Mouse (Mus musculus): ENCODE results near the gene Cdkn2c. TPM values are rescaled to one million over a fixed set of nuclear protein-coding genes. Genes with fewer than 3 reads are reported as not detected.
A peak's percentile ranks its signal among the peaks of the same experiment; 100 is the strongest.

Gene Cdkn2c
- polyA plus RNA-seq, 1 experiment from 2014 or later: 11.6 TPM

DNA sequence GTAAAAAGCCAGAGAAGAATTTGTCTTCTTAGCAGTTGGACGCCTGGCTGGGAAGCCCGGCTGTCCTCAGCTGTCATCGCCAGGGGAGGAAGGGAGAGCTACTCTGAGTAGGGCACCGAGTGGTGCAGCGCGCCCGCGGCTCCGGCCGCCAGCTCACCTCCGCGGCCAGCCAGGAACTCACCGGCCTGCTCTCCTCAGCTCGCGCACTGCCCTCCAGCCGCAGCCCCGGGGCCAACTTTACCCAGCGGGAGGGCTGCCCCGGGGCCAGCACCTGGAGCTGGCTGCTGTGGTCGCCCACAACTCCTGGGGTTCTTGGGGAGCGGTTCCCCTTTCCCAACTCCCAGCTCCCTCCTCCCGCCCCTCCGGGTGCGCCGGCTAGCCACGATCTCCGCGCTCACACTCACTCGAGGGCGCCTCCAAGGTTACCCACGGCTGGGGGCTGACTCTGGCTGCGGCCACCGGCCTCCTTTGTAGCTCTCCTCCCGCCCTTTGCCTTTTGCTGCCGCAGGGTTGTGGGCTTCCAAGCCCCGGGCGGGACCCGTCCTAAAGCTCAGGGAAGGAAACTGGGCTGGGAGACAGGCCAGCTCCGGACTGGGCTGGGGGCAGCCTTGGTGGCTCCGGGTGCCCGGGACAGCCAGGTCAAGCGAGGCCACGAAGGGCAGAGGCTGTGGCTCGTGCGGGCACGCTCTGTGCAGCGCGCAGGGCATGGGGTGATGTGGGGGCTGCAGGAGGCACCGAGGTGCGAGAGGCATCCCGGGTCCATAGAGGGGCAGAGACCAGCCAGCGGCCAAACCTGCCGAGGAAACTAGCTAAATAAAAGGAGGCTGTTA, 9.8 kb downstream of the Cdkn2c start:
- no peaks in the 10 kb centered on the region for H3K36me3 ChIP-seq
- peak; percentile 59 for ATAC-seq (ENCODE audit: insufficient number of reproducible peaks, low FRiP score)
- no peaks in the 10 kb centered on the region for H3K9me3 ChIP-seq (replicated peaks)
- H3K9ac ChIP-seq: peak overlapping the region; percentile 64
- H3K4me2 ChIP-seq: peak overlapping the region; percentile 91
- H3K27ac ChIP-seq (ENCODE audit: poor library complexity, severe bottlenecking): no peak overlapping the region
- H3K27me3 ChIP-seq (replicated peaks): peaks cover 43% of the 10 kb centered on the region
- WGBS: under 1% methylated on average over 53 of the region's 53 CpGs
- H3K4me1 ChIP-seq (replicated peaks): peaks cover 15% of the 10 kb centered on the region
- peak overlapping the region; percentile 56 for H3K4me3 ChIP-seq

DNA sequence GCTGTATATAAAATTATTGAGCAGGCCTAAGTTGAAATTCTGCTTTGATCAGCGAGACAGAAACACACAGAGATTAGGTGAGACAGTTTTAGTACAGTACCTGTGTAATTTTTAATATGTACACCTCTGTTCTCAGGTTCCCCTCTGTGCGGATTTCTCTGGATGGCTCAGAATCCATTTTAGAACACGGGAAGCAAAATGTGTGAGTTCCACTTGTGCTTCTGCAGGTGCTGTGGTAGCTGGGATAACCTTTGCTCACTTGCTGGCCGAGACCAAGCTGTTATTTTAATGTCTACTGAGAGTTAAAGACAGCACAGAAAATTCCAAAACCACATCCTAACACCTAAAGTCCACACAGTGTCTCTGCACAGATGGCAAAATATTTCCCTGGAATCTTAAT, 10.7 kb downstream of the Cdkn2c start:
- H3K4me2 ChIP-seq: no peak overlapping the region
- ATAC-seq (ENCODE audit: insufficient number of reproducible peaks, low FRiP score): no peak
- no peaks in the 10 kb centered on the region for H3K36me3 ChIP-seq
- H3K4me3 ChIP-seq: no peak overlapping the region
- no peak overlapping the region for H3K27ac ChIP-seq (ENCODE audit: poor library complexity, severe bottlenecking)
- peaks cover 39% of the 10 kb centered on the region for H3K27me3 ChIP-seq (replicated peaks)
- H3K4me1 ChIP-seq (replicated peaks): peaks cover 15% of the 10 kb centered on the region
- 15% methylated on average over 4 of the region's 4 CpGs for WGBS
- no peaks in the 10 kb centered on the region for H3K9me3 ChIP-seq (replicated peaks)
- H3K9ac ChIP-seq: no peak overlapping the region

DNA sequence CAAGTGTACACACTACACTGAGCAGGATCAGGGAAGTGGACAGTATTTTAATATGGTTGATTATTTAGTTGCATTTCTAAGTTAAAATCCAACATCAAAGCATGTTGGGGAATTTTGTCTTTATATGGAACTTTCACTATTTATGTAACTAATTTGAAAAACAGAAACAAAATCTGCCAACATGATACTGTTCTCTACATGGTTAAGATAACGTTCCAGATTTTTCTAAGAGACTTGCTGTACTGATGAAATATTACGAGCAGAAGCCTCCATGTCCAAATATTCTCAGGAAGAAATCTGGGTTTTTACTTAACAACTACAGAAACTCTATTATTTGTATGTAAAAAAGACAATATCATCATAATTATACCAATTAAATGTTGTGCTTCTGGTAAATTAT, 11.3 kb downstream of the Cdkn2c start:
- H3K27me3 ChIP-seq (replicated peaks): peaks cover 35% of the 10 kb centered on the region
- no peak overlapping the region for H3K27ac ChIP-seq (ENCODE audit: poor library complexity, severe bottlenecking)
- H3K9ac ChIP-seq: no peak overlapping the region
- H3K4me1 ChIP-seq (replicated peaks): peaks cover 15% of the 10 kb centered on the region
- H3K4me3 ChIP-seq: no peak overlapping the region
- H3K36me3 ChIP-seq: no peaks in the 10 kb centered on the region
- no peaks in the 10 kb centered on the region for H3K9me3 ChIP-seq (replicated peaks)
- WGBS: 42% methylated on average over 2 of the region's 2 CpGs
- no peak overlapping the region for H3K4me2 ChIP-seq
- ATAC-seq (ENCODE audit: insufficient number of reproducible peaks, low FRiP score): no peak

DNA sequence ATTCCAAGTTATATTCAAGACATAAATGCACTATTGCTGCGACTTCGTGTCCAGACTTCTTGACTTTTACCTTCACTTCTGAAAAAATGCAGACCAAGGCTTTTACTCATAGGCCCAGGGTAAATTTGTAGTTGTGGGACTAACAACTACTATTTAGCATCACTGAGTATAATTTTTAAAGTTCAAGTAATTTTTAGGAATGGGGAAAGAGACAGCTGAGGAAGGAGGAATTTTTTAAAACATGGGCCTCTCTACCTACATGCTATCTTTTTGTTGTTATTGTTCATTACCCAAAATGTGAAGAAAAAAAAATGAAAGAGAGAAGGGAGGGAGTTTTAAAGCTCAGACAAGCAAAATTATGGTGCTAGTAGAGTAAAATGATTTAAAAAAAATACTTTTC, 12.3 kb downstream of the Cdkn2c start:
- ATAC-seq (ENCODE audit: insufficient number of reproducible peaks, low FRiP score): no peak
- Histone ChIP-seq H3K4me1 (replicated peaks) (peaks cover 15% of the 10 kb centered on the region), H3K27me3 (replicated peaks) (peaks cover 28% of the 10 kb centered on the region)

DNA sequence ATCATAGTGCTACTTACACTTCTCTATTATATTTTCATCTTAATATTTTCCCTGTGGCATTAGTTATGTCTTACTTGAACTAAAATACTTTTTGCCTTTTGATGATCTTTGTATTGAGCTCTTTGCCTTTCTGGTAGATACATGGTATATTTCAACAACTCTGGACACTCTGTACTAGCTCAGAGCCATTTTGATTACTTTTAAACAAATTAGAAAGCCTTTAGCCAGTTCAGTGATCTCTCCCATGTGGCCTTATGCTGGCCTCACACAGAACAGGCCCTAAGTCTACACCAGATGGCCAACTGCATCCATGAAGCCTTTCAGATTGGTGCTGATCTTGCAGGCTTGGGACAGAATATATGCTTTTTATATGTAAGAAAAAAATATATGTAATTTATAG, 13.7 kb downstream of the Cdkn2c start:
- Histone ChIP-seq H3K4me2 (no peak overlapping the region), H3K9ac (no peak overlapping the region), H3K27ac (ENCODE audit: poor library complexity, severe bottlenecking) (no peak overlapping the region), H3K9me3 (replicated peaks) (no peaks in the 10 kb centered on the region), H3K27me3 (replicated peaks) (peaks cover 18% of the 10 kb centered on the region), H3K4me1 (replicated peaks) (peaks cover 15% of the 10 kb centered on the region), H3K4me3 (no peak overlapping the region), H3K36me3 (no peaks in the 10 kb centered on the region)
- ATAC-seq (ENCODE audit: insufficient number of reproducible peaks, low FRiP score): no peak

More for the DNA sequence above, 12.3 kb downstream of the Cdkn2c start:
- Histone ChIP-seq H3K36me3 (no peaks in the 10 kb centered on the region), H3K4me2 (no peak overlapping the region), H3K27ac (ENCODE audit: poor library complexity, severe bottlenecking) (no peak overlapping the region), H3K4me3 (no peak overlapping the region), H3K9ac (no peak overlapping the region), H3K9me3 (replicated peaks) (no peaks in the 10 kb centered on the region)
- WGBS: 54% methylated on average over 2 of the region's 2 CpGs

DNA sequence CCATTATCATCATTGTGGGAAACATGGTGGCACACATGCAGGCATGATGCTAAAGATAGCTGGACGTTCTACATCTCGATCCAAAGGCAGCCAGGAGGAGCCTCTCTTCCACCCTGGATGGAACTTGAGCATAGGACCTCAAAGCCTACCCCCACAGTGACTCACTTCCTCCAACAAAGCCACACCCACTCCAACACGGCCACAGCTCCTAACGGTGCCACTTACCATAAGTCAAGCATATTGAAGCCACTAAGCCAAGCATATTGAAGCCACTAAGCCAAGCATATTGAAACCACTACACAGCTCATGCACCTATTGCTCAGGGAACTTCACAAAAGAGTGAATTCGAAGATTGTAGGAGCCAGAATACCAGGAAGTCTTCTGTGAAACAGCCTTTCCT, 17.7 kb downstream of the Cdkn2c start:
- no peaks in the 10 kb centered on the region for H3K9me3 ChIP-seq (replicated peaks)
- no peak overlapping the region for H3K9ac ChIP-seq
- H3K36me3 ChIP-seq: no peaks in the 10 kb centered on the region
- H3K27me3 ChIP-seq (replicated peaks): no peaks in the 10 kb centered on the region; the same call in 1 of the 2 replicates
- WGBS: 61% methylated on average over 5 of the region's 5 CpGs
- H3K4me3 ChIP-seq: no peak overlapping the region
- ATAC-seq (ENCODE audit: insufficient number of reproducible peaks, low FRiP score): no peak
- no peaks in the 10 kb centered on the region for H3K4me1 ChIP-seq (replicated peaks)
- no peak overlapping the region for H3K4me2 ChIP-seq
- no peak overlapping the region for H3K27ac ChIP-seq (ENCODE audit: poor library complexity, severe bottlenecking)

DNA sequence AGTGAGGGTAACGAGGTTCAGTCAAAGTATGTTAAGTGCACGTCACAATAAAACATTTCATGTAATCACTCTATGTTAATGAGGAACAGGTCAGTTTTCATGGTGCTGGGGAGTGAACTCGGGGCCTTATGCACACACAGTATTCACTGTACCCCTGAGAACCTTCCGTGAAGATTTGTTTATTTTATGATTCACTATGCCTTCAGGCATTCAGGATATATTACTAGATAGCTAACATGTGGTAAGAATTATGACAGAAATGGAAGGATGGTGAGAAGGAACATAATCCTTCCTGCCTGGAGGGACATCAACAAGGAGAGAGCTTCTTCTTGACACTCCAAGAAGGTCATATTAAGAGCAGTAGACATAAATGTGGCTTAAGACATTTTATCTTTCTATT, 19.7 kb downstream of the Cdkn2c start:
- no peaks in the 10 kb centered on the region for H3K36me3 ChIP-seq
- ATAC-seq (ENCODE audit: insufficient number of reproducible peaks, low FRiP score): no peak
- no peaks in the 10 kb centered on the region for H3K9me3 ChIP-seq (replicated peaks)
- H3K9ac ChIP-seq: no peak overlapping the region
- no peak overlapping the region for H3K4me3 ChIP-seq
- WGBS: 70% methylated on average over 4 of the region's 4 CpGs
- H3K27me3 ChIP-seq (replicated peaks): no peaks in the 10 kb centered on the region; the same call in 1 of the 2 replicates
- H3K4me1 ChIP-seq (replicated peaks): no peaks in the 10 kb centered on the region
- no peak overlapping the region for H3K4me2 ChIP-seq
- no peak overlapping the region for H3K27ac ChIP-seq (ENCODE audit: poor library complexity, severe bottlenecking)

DNA sequence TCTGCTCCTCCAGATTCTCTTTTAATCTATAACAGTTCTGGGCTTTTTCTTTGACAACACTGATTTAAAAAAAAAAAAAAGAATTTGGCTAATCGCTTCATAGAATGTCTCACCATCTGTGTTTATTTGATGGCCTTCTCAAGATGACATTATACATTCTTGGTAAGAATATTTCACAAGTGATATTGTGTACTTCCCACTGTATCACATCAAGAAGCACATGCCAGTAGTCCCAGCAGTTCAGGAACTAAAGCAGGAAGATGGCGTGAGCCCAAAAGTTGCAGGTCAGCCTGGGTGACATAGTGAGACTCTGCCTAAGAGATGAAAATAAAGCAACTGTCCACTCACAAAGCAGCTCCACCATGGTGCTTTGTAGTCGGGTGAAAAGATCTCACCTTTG, 25.5 kb downstream of the Cdkn2c start:
- WGBS: 77% methylated on average over 3 of the region's 3 CpGs
- H3K9me3 ChIP-seq (replicated peaks): no peaks in the 10 kb centered on the region
- no peaks in the 10 kb centered on the region for H3K36me3 ChIP-seq
- H3K27me3 ChIP-seq (replicated peaks): no peaks in the 10 kb centered on the region
- no peak overlapping the region for H3K9ac ChIP-seq
- H3K4me3 ChIP-seq: no peak overlapping the region
- no peaks in the 10 kb centered on the region for H3K4me1 ChIP-seq (replicated peaks)
- H3K4me2 ChIP-seq: no peak overlapping the region
- ATAC-seq (ENCODE audit: insufficient number of reproducible peaks, low FRiP score): no peak
- no peak overlapping the region for H3K27ac ChIP-seq (ENCODE audit: poor library complexity, severe bottlenecking)

DNA sequence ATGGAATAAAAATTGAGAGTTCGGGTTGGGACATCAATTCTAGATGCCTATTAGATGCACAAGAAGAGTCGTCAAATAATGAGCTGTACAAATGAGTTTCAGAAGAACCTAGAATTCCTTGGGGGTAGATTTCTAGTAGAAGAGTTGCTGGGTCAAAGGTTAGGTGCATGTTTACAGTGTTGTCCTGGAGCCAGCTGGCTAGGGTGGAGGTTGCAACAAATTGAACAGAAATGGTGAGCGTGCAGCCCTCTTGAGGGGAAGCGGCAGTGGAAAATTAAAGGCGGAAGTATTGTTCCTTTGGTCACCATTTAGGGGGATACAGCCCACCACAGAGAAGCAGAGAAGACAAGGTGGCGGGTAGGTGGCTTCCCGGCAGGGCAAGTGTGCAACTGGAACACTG, 26.8 kb downstream of the Cdkn2c start:
- no peak for ATAC-seq (ENCODE audit: insufficient number of reproducible peaks, low FRiP score)
- Histone ChIP-seq H3K4me3 (no peak overlapping the region), H3K9me3 (replicated peaks) (no peaks in the 10 kb centered on the region), H3K36me3 (no peaks in the 10 kb centered on the region), H3K9ac (no peak overlapping the region), H3K4me2 (no peak overlapping the region), H3K27ac (ENCODE audit: poor library complexity, severe bottlenecking) (no peak overlapping the region), H3K4me1 (replicated peaks) (no peaks in the 10 kb centered on the region), H3K27me3 (replicated peaks) (no peaks in the 10 kb centered on the region)
- WGBS: 85% methylated on average over 7 of the region's 7 CpGs

DNA sequence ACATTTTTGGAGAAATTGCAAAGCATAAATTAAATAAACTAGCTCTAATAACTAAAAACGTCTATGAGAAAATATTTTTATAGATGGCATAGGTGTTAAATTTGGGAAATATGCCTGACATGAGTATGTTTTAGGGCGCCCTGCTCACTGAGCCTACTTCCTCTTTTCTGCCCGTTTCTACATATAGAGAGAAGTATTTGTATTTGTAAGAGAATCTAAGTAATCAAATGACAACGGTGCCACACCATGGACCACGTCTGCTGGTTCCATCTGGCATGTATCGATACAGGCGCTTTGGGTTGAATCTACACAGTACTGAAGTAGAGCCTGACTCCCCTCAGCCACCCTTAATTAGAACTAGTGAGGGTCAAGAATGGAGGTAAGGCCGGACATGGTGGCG, 27.6 kb downstream of the Cdkn2c start:
- ATAC-seq (ENCODE audit: insufficient number of reproducible peaks, low FRiP score): no peak
- no peaks in the 10 kb centered on the region for H3K27me3 ChIP-seq (replicated peaks)
- H3K27ac ChIP-seq (ENCODE audit: poor library complexity, severe bottlenecking): no peak overlapping the region
- no peaks in the 10 kb centered on the region for H3K4me1 ChIP-seq (replicated peaks)
- WGBS: 79% methylated on average over 9 of the region's 9 CpGs
- no peak overlapping the region for H3K4me2 ChIP-seq
- H3K9ac ChIP-seq: no peak overlapping the region
- H3K4me3 ChIP-seq: no peak overlapping the region
- H3K9me3 ChIP-seq (replicated peaks): no peaks in the 10 kb centered on the region
- no peaks in the 10 kb centered on the region for H3K36me3 ChIP-seq

DNA sequence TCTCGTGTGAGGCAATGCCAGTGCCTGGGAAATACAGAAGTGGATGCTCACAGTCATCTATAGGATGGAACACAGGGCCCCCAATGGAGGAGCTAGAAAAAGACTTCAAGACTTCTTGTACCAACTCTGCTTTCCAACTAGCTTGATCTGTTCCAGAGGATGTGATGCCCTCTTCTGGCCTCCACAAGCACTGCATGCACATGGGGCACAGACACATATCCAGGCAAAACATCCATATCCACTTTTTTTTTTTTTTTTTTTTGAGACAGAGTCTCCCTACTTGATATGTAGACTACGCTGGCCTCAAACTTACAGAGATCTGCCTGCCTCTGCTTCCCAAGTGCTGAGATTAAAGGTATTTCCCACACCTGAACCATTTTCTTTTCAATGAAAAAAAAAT, 32.0 kb downstream of the Cdkn2c start:
- ATAC-seq (ENCODE audit: insufficient number of reproducible peaks, low FRiP score): no peak
- Histone ChIP-seq H3K4me3 (no peak overlapping the region), H3K36me3 (no peaks in the 10 kb centered on the region), H3K4me2 (no peak overlapping the region), H3K9me3 (replicated peaks) (no peaks in the 10 kb centered on the region), H3K27ac (ENCODE audit: poor library complexity, severe bottlenecking) (no peak overlapping the region), H3K4me1 (replicated peaks) (no peaks in the 10 kb centered on the region), H3K27me3 (replicated peaks) (no peaks in the 10 kb centered on the region), H3K9ac (no peak overlapping the region)
- 88% methylated on average over 2 of the region's 2 CpGs for WGBS

DNA sequence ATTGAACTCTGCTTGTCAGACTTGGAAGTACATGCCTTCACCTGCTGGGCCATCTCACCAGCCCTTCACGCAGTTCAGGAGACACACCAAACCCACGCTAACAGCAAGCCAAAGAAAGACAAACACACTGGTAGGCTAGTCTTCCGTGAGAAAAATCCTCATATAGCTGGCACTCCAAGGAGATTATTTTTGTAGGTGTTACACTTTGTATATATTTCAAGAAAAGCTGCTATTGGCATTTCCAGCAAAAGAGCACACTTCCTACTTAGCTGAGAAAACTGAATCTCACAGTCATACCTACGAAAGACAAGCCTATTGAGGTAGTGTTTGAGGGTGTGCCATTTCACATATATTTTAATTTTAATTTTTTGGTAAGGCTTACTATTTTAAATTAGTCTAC, 36.0 kb downstream of the Cdkn2c start:
- ATAC-seq (ENCODE audit: insufficient number of reproducible peaks, low FRiP score): no peak
- Histone ChIP-seq H3K27me3 (replicated peaks) (no peaks in the 10 kb centered on the region), H3K27ac (ENCODE audit: poor library complexity, severe bottlenecking) (no peak overlapping the region), H3K4me2 (no peak overlapping the region), H3K9me3 (replicated peaks) (no peaks in the 10 kb centered on the region), H3K4me1 (replicated peaks) (no peaks in the 10 kb centered on the region), H3K4me3 (no peak overlapping the region), H3K9ac (no peak overlapping the region), H3K36me3 (no peaks in the 10 kb centered on the region)
- 76% methylated on average over 4 of the region's 4 CpGs for WGBS
